Mouse (Mus musculus) A20 (cell line): ENCODE measurements around the gene Lrguk.

ENCODE experiments used
- DNase-seq: peaks from one replicate; pipeline ENCODE4 v3.0.0-alpha.2; 2011; ENCODE audit warnings: low read depth, low spot score

Lrguk gene

GRCm38 (mm10) chr6:34028933-34029745, at the start of gene Lrguk:
Gene Lrguk, plus strand, starts transcription at chr6:34029448.
- peak; percentile 88 for DNase-seq

GRCm38 (mm10) chr6:33982709-33983108, 46.5 kb upstream of the Lrguk start:
- no peak for DNase-seq

- no peak for DNase-seq
Observed at GRCm38 (mm10) chr6:33987132-33987531, 42.1 kb upstream of the Lrguk start.

- DNase-seq = no peak
Observed at GRCm38 (mm10) chr6:33992213-33993034, 36.8 kb upstream of the Lrguk start.

- no peak for DNase-seq
Observed at GRCm38 (mm10) chr6:33993842-33994241, 35.4 kb upstream of the Lrguk start.

GRCm38 (mm10) chr6:33998590-33998989, 30.7 kb upstream of the Lrguk start:
- no peak for DNase-seq

- no peak for DNase-seq
Observed at GRCm38 (mm10) chr6:33999530-33999929, 29.7 kb upstream of the Lrguk start.

- peak; percentile 18 for DNase-seq
Observed at GRCm38 (mm10) chr6:34000644-34001043, 28.6 kb upstream of the Lrguk start.

GRCm38 (mm10) chr6:34003033-34003432, 26.2 kb upstream of the Lrguk start:
- no peak for DNase-seq

GRCm38 (mm10) chr6:34013469-34013868, 15.8 kb upstream of the Lrguk start:
- DNase-seq = no peak

- no peak for DNase-seq
Observed at GRCm38 (mm10) chr6:34029746-34030027, 439 bp downstream of the Lrguk start.

GRCm38 (mm10) chr6:34034096-34034495, 4.8 kb downstream of the Lrguk start:
- DNase-seq = no peak

GRCm38 (mm10) chr6:34034577-34035461, 5.6 kb downstream of the Lrguk start:
- DNase-seq = no peak

GRCm38 (mm10) chr6:34040624-34041235, 11.5 kb downstream of the Lrguk start:
- peak; percentile 75 for DNase-seq

GRCm38 (mm10) chr6:34041589-34042280, 12.5 kb downstream of the Lrguk start:
- DNase-seq = no peak

- DNase-seq = no peak
Observed at GRCm38 (mm10) chr6:34044228-34044811, 15.1 kb downstream of the Lrguk start.

GRCm38 (mm10) chr6:34044846-34045540, 15.7 kb downstream of the Lrguk start:
- DNase-seq = no peak

GRCm38 (mm10) chr6:34046551-34047186, 17.4 kb downstream of the Lrguk start:
- no peak for DNase-seq

- no peak for DNase-seq
Observed at GRCm38 (mm10) chr6:34049433-34049832, 20.2 kb downstream of the Lrguk start.
